Mouse (Mus musculus) CH12.LX (cell line): Measurements from ENCODE around the gene Msi1.

Experiments used
- CHD1 ChIP-seq: IDR thresholded peaks from 2 replicates; pipeline ENCODE4 v1.6.1; 2012; ENCODE audit warnings: low read depth, low read length, improper control_type of control experiment, inconsistent platforms
- CTCF ChIP-seq, 2 experiments: IDR thresholded peaks in 1 of 2; conservative IDR thresholded peaks in 1 of 2; 2 replicates each; pipeline ENCODE4 v1.5.1; 2011 to 2012; ENCODE audit warnings: low read depth in 2 of 2, low read length in 2 of 2, improper control_type of control experiment in 1 of 2, inconsistent platforms in 1 of 2, mild to moderate bottlenecking in 1 of 2, moderate library complexity in 1 of 2
- KAT2A ChIP-seq: IDR thresholded peaks from 2 replicates; pipeline ENCODE4 v1.6.1; 2012; ENCODE audit warnings: low read length, improper control_type of control experiment, inconsistent platforms; ENCODE audit not compliant: insufficient replicate concordance
- MAZ ChIP-seq: IDR thresholded peaks from 2 replicates; pipeline ENCODE4 v1.6.1; 2012; ENCODE audit warnings: low read depth, mild to moderate bottlenecking, inconsistent platforms, low read length, improper control_type of control experiment, moderate library complexity
- MXI1 ChIP-seq: IDR thresholded peaks from 2 replicates; pipeline ENCODE4 v1.6.1; 2011; ENCODE audit warnings: mild to moderate bottlenecking, low read depth, low read length, improper control_type of control experiment
- NELFE ChIP-seq: IDR thresholded peaks from 2 replicates; pipeline ENCODE4 v1.6.1; 2011; ENCODE audit warnings: low read depth, low read length, improper control_type of control experiment
- POLR2A ChIP-seq: IDR thresholded peaks from 2 replicates; pipeline ENCODE4 v1.6.1; 2011; ENCODE audit warnings: low read depth, mild to moderate bottlenecking, improper control_type of control experiment, low read length
- POLR2AphosphoS2 ChIP-seq: IDR thresholded peaks from 2 replicates; pipeline ENCODE4 v1.6.1; 2011; ENCODE audit warnings: low read depth, low read length, improper control_type of control experiment
- UBTF ChIP-seq: IDR thresholded peaks from 2 replicates; pipeline ENCODE4 v1.6.1; 2012; ENCODE audit warnings: low read depth, mild to moderate bottlenecking, inconsistent platforms, low read length, improper control_type of control experiment, moderate library complexity
- USF1 ChIP-seq: IDR thresholded peaks from 2 replicates; pipeline ENCODE4 v1.6.1; 2014; ENCODE audit warnings: low read depth, mild to moderate bottlenecking, inconsistent platforms, low read length, improper control_type of control experiment

DNA sequence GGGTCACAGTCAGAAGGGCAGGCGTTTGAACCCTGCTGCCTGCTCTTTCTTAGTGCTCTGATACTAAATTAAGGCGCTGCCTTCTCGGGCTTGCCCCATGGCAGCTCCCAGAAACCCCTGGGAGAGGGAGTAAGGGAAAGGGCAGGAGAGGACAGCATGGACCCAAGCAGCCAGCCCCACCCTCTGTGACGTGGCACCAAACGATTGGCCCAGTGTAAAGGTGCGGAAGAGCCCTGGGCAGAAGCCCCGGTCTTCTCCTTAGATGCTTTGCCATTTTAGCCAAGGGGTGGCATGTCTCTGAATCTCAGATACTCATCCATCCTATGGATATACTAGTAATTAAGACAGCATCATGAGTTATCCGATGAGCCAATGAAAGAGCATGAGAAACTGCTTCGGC, 21.3 kb upstream of the Msi1 start:
- no peak for TF ChIP-seq KAT2A
- TF ChIP-seq CTCF (conservative IDR thresholded peaks at IDR 0.05 in 1 of 2, IDR thresholded peaks at IDR 0.05 in 1 of 2; ENCODE audit: low read depth in 2 of 2, low read length in 2 of 2), result no peak
- no peak for TF ChIP-seq MXI1
- TF ChIP-seq POLR2A, result no peak
- no peak for TF ChIP-seq USF1
- TF ChIP-seq UBTF, result no peak
- TF ChIP-seq MAZ, result no peak
- TF ChIP-seq CHD1, result no peak
- no peak for TF ChIP-seq NELFE
- TF ChIP-seq POLR2AphosphoS2, result no peak
